Mouse (Mus musculus) splenic B cell, adult 2 months (primary cell): ENCODE data around the gene Jmjd6.

ENCODE experiments used
- DNase-seq: peaks from one replicate; pipeline ENCODE4 v3.0.0-alpha.2; 2011; ENCODE audit warnings: low read depth, low spot score
- H3K27me3 ChIP-seq: 2 replicates; pipeline ENCODE4 v1.6.1; 2012; ENCODE audit warnings: mild to moderate bottlenecking, low read length, moderate library complexity, mixed read lengths; ENCODE audit not compliant: control insufficient read depth, poor library complexity, insufficient read depth, severe bottlenecking
- H3K36me3 ChIP-seq: 2 replicates; pipeline ENCODE4 v1.6.1; 2012; ENCODE audit warnings: mild to moderate bottlenecking, low read length, moderate library complexity, mixed read lengths; ENCODE audit not compliant: control insufficient read depth, poor library complexity, insufficient read depth, severe bottlenecking

Jmjd6 gene

GRCm38 (mm10) chr11:116847187-116848085 lies 4.2 kb upstream of the Jmjd6 start:
- DNase-seq = no peak
- Histone ChIP-seq H3K27me3 (no peaks in the 10 kb centered on the region), H3K36me3 (peaks cover 11% of the 10 kb centered on the region; the same call in 1 of the 2 replicates)

GRCm38 (mm10) chr11:116846593-116847181 lies 3.4 kb upstream of the Jmjd6 start:
- DNase-seq = no peak
- H3K27me3 ChIP-seq = no peaks in the 10 kb centered on the region
- peaks cover 12% of the 10 kb centered on the region; the same call in 1 of the 2 replicates for H3K36me3 ChIP-seq

GRCm38 (mm10) chr11:116842531-116843260 lies 553 bp downstream of the Jmjd6 start:
- H3K27me3 ChIP-seq = no peaks in the 10 kb centered on the region
- peaks cover 17% of the 10 kb centered on the region for H3K36me3 ChIP-seq
- DNase-seq = peak; percentile 78

- no peak for DNase-seq
Measured at GRCm38 (mm10) chr11:116840748-116841147, 2.5 kb downstream of the Jmjd6 start.

GRCm38 (mm10) chr11:116839601-116840000 lies 3.6 kb downstream of the Jmjd6 start:
- no peak for DNase-seq
- H3K36me3 ChIP-seq = peaks cover 23% of the 10 kb centered on the region

More at GRCm38 (mm10) chr11:116840748-116841147, 2.5 kb downstream of the Jmjd6 start:
- no peaks in the 10 kb centered on the region for H3K27me3 ChIP-seq
- H3K36me3 ChIP-seq = peaks cover 23% of the 10 kb centered on the region

GRCm38 (mm10) chr11:116838936-116839335 lies 4.3 kb downstream of the Jmjd6 start:
- H3K27me3 ChIP-seq = no peaks in the 10 kb centered on the region
- DNase-seq = no peak
- peaks cover 25% of the 10 kb centered on the region for H3K36me3 ChIP-seq

More at GRCm38 (mm10) chr11:116839601-116840000, 3.6 kb downstream of the Jmjd6 start:
- H3K27me3 ChIP-seq = no peaks in the 10 kb centered on the region

- DNase-seq = no peak
- no peaks in the 10 kb centered on the region for H3K27me3 ChIP-seq
- peaks cover 25% of the 10 kb centered on the region for H3K36me3 ChIP-seq
Measured at GRCm38 (mm10) chr11:116837441-116837840, 5.8 kb downstream of the Jmjd6 start.

GRCm38 (mm10) chr11:116836283-116836682 lies 7.0 kb downstream of the Jmjd6 start:
- no peak for DNase-seq
- Histone ChIP-seq H3K27me3 (no peaks in the 10 kb centered on the region), H3K36me3 (peaks cover 24% of the 10 kb centered on the region)

GRCm38 (mm10) chr11:116834954-116835353 lies 8.3 kb downstream of the Jmjd6 start:
- DNase-seq = no peak
- H3K27me3 ChIP-seq = no peaks in the 10 kb centered on the region
- H3K36me3 ChIP-seq = peaks cover 14% of the 10 kb centered on the region

- DNase-seq = no peak
- peaks cover 4% of the 10 kb centered on the region for H3K36me3 ChIP-seq
- no peaks in the 10 kb centered on the region for H3K27me3 ChIP-seq
Measured at GRCm38 (mm10) chr11:116832172-116832685, 11.0 kb downstream of the Jmjd6 start.

GRCm38 (mm10) chr11:116827534-116828165 lies 15.6 kb downstream of the Jmjd6 start, which contains the start of gene Mxra7:
Gene Mxra7 (minus strand): TSS chr11:116828046.
- peak; percentile 54 for DNase-seq
- Histone ChIP-seq H3K27me3 (no peaks in the 10 kb centered on the region), H3K36me3 (no peaks in the 10 kb centered on the region)

- no peak for DNase-seq
Measured at GRCm38 (mm10) chr11:116826550-116827504, 16.4 kb downstream of the Jmjd6 start.

GRCm38 (mm10) chr11:116825230-116825629 lies 18.0 kb downstream of the Jmjd6 start:
- H3K27me3 ChIP-seq = no peaks in the 10 kb centered on the region
- DNase-seq = no peak
- H3K36me3 ChIP-seq = no peaks in the 10 kb centered on the region

More at GRCm38 (mm10) chr11:116826550-116827504, 16.4 kb downstream of the Jmjd6 start:
- Histone ChIP-seq H3K36me3 (no peaks in the 10 kb centered on the region), H3K27me3 (no peaks in the 10 kb centered on the region)
